Mouse (Mus musculus): ENCODE measurements around the gene Med6. TPM values are rescaled to one million over a fixed set of nuclear protein-coding genes. Genes with fewer than 3 reads are reported as not detected.
"Not testable (repeated sequence)": the region's sequence is repeated elsewhere in the genome, so short reads cannot be mapped to it uniquely, and the experiment has no call there.

Med6 gene
- total RNA-seq, 2 experiments from 2014 or later: 24.4 to 26.9 TPM

DNA sequence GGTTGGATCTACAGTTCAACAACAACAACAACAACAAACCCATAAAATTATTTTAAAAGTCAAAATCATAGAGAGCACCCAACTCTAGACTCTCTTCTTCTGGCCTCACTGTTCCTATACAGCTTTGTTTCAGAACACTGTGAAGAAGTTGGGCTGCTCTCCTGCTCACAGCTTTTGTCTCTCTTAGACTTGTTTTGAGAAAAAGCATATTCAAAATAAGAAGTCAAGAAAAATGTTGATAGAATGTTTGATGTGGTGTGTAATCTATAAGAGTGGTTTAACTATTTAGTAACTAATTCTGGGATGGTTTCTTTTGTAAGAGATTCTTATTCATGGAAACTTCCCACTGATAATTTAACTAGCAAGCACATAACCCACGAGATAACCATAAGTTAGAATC is 26.4 kb downstream of the Med6 start, which contains the start of gene Adam21:
Gene Adam21 (minus strand): TSS at position 101 of the 400 bp plus-strand sequence.
- intact Hi-C loops (cut with DNase I): no loop called here
- no peak for DNase-seq (ENCODE audit: low spot score in 2 of 2)

DNA sequence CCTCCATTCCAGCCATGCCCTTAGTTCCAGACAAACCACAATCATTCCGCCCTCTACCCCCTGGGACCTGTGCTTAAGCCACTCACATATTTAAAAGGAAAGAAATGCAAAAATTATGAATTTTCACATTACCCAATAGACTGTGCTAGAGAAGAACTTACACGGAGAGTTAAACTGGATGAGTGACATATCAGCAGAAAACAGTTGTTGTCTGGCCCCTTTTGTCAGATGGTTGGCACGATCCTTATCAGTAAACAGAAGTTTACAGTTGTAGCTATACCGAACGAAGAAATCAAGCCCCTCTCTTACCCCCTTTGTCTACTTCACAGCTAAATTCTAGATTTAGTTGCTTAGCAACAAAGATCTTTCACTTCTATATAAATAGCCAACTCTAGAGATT is 26.9 kb downstream of the Med6 start:
- intact Hi-C loops (cut with DNase I): no loop called here
- no peak for DNase-seq (ENCODE audit: low spot score in 2 of 2)

DNA sequence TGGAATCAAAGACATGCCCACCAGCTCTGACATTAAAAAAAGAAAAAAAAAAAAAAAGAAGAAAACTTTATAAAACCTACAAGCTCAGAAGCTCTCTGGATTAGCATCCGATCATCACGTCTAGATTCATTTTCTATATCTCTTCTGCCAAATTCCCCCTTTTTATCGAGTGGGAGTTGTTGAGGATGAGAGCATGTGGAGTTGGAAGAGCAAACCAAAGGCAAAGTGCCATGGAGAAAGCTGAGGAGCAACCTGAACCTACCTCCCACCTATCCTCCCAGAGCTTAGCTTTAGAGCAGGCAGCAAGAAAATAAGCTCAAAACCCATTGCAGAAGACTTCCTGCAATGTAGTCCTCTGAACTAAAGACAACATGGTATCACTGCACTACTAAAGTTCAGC is 30.6 kb downstream of the Med6 start:
- intact Hi-C loops (cut with DNase I): no loop called here
- peak in 1 of 2 experiments; percentile 56 for DNase-seq (ENCODE audit: low spot score in 2 of 2)

DNA sequence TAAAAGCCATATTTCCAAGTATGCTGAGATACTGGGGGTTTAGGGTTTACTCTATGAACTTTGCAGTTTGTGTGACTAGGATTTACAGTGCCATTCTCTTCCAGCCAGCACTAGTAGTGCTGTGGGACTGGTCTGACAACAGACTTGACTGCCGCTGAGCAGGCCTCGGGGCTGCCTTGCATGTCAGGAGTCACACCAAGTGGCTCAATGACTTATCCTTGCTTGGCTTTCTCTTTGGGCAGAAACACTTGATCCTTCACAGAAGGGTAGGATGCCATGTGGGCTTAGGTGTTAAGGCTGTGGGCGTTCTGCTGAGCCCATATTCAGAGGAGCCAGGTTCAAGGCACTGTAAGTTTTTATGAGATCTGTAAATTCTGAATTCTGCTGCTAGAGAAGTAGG is 45.5 kb downstream of the Med6 start:
- DNase-seq (ENCODE audit: low spot score in 2 of 2): no peak
- intact Hi-C loops (cut with DNase I): no loop called here

DNA sequence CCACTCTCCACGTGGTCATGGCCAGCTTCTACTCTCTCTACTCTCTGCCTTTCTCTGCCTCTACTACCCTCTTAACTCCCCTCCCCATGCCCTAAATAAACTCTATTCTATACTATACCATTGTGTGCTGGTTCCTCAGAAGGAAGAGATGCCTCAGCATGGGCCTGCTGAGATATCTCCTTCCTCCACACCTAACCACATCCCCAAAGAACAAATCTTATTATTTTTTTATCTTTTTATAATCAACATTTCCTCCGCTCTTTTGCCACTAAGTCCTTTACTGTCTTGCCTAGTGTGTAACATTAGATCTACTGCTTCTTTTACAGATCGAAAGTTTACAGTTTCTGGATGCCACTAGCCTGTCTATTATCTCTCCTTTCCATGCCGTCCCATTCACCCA is 47.6 kb downstream of the Med6 start:
- intact Hi-C loops (cut with DNase I): no loop called here

DNA sequence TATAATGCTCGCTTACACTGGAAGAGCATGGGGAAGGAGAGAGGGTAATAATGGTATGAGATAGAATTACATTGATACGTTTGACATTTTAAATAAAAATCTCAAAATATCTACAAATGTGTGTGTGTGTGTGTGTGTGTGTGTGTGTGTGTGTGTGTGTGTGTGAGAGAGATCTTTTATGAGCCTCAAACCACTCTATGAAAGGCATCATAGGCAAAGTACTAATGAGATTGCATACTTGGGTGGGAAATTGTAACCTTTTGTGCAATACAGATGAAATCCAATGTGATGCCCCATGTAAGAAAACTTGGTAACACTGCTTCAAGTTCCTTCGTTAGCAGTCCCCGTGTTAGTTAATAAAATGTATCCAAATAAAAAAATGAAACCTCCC is 61.8 kb downstream of the Med6 start:
- intact Hi-C loops (cut with DNase I): loop anchor here (5.0 to 10.0 kb wide), 2 partner anchors 51 to 338 kb away; no protein-coding TSS in a partner anchor
- DNase-seq (ENCODE audit: low spot score in 2 of 2): no peak

More for the DNA sequence above, 47.6 kb downstream of the Med6 start:
- DNase-seq (ENCODE audit: low spot score in 2 of 2): no peak

DNA sequence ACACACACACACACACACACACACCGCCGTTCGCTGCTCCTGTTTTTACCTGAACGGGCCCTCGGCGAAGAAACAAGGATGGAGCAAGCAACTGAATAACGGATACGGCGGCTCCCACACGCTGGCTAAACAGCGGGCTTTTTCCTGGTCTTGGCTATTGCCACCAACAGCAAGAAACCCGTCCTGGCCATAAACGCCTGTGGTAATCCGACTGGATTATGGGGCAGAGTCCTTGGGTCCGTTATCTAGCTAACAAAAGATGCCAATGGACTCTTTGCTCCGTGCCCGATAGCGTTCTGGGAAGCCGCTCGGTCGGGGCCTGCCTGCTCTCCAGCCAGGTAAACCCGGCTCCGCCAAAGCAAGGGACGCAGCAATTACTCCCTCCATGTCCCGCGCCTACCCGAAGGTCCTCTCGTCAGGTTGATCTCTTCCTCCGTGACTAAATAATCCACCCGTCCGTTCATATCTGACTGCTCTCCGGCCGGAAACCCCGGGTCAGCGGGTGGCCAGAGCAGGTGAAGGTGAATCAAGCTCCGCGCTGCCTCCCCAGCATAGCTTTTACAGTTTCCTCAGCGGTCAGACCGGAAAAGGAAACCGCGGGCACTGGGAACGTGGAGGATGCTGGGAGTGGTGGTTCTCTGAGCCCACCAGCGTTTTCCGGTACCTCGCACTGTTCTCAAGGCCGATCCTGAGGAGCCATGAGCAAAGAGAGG is 62.3 kb downstream of the Med6 start, which contains the start of the genes Gm20498 and Synj2bp:
Gene Gm20498 (minus strand): TSS at position 590 of the 713 bp plus-strand sequence.
Gene Synj2bp (minus strand): TSS at position 596 of the 713 bp plus-strand sequence.
- intact Hi-C loops (cut with DNase I): loop anchor here (1.0 to 10.0 kb wide), 3 partner anchors 50 to 338 kb away; partner anchors contain the start of gene Med6

DNA sequence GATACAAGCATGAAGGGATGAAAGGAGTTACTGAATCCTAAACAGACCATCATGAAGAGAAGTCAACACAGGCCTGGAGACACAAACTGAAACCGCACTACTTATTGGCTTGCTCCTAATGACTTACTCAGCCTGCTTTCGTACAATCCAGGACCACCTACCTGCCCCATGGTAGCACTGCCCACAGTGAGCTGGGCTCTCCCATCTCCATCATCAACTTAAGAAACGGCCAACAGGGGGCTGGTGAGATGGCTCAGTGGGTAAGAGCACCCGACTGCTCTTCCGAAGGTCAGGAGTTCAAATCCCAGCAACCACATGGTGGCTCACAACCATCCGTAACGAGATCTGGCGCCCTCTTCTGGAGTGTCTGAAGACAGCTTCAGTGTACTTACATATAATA is 64.2 kb downstream of the Med6 start:
- intact Hi-C loops (cut with DNase I): loop anchor here (5.0 to 10.0 kb wide), 2 partner anchors 48 to 336 kb away; no protein-coding TSS in a partner anchor
- not testable (repeated sequence) for DNase-seq (ENCODE audit: low spot score in 2 of 2)

More for the DNA sequence above, 62.3 kb downstream of the Med6 start, which contains the start of the genes Gm20498 and Synj2bp:
- DNase-seq (ENCODE audit: low spot score in 2 of 2): peak; percentile 87 to 95

Other genes with a start within 250 kb of the Med6 start
- 1 to 10 TPM; 1.6 to 3.2 TPM for gene Gm4787, start 215.5 kb downstream of the Med6 start, total RNA-seq (2021)
- 1 to 10 TPM; 2.5 to 4.1 TPM for gene Adam4, start 173.1 kb downstream of the Med6 start, total RNA-seq (2021)
- 10 to 100 TPM; 35.2 to 40.7 TPM for gene Cox16, start 109.9 kb downstream of the Med6 start, total RNA-seq (2021)
- 10 to 100 TPM; 40.6 to 42.3 TPM for gene Gm20498, start 62.1 kb downstream of the Med6 start, total RNA-seq (2021)
- gene Synj2bp, start 62.1 kb downstream of the Med6 start, total RNA-seq (2021): 10 to 100 TPM; 33.7 to 36.8 TPM
- under 1 TPM; 0.11 to 0.21 TPM for gene Adam21, start 26.5 kb downstream of the Med6 start, total RNA-seq (2021)
- gene Ttc9, start 36.2 kb upstream of the Med6 start, total RNA-seq (2021): 10 to 100 TPM; 53.1 to 57.1 TPM
- gene Map3k9, start 186.2 kb upstream of the Med6 start, total RNA-seq (2021): 10 to 100 TPM; 57.9 to 62.6 TPM